Mouse (Mus musculus): ENCODE measurements around the gene Cnnm2.

DNA sequence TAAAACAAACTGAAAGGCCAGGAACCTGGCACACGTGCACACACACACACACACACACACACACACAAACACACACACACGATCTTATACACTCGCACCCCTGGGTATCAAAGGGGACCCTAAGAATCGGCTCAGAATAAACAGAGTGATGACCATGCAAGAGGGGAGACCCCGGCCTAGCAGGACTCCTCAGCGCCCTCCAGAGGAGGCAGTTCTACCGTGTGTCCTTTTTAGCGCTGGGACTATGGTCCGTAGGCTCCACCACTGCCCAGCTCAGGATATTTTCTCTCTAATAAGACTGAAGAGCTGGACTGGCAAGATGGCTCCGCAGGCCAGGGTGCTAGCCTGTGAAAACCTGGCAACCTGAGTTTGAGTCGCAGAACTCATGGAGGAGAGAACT lies 37.0 kb upstream of the Cnnm2 start:
- no peak for TF ChIP-seq CEBPB (IDR thresholded peaks at IDR 0.05; ENCODE audit: insufficient read depth, poor library complexity, severe bottlenecking)
- no peak for TF ChIP-seq POLR2A (IDR thresholded peaks at IDR 0.05; ENCODE audit: insufficient read length, low read depth)
